Mouse (Mus musculus) liver, embryonic 16.5 days (tissue): ENCODE results near the gene Cbl. TPM values are rescaled to one million over a fixed set of nuclear protein-coding genes. Genes with fewer than 3 reads are reported as not detected.
A peak's percentile ranks its signal among the peaks of the same experiment; 100 is the strongest.

Experiments used
- ATAC-seq: fragments of 200-750 bp; cut with Nextera tagmentation; 2 replicates; pipeline ENCODE4 v1.8.0; 2017; ENCODE audit warnings: low read depth, mild to moderate bottlenecking, moderate number of reproducible peaks, moderate library complexity
- H3K27ac ChIP-seq: fragments of 300-500 bp; sonication (generic); 2 replicates; pipeline ENCODE4 v1.5.1; 2014; ENCODE audit warnings: mild to moderate bottlenecking, low read length
- H3K27me3 ChIP-seq: fragments of 300-500 bp; sonication (generic); 2 replicates; pipeline ENCODE4 v1.6.1; 2014; ENCODE audit warnings: low read depth, low read length, mixed read lengths; ENCODE audit not compliant: control insufficient read depth, insufficient read depth
- H3K36me3 ChIP-seq: fragments of 300-500 bp; sonication (generic); 2 replicates; pipeline ENCODE4 v1.6.1; 2014; ENCODE audit warnings: mild to moderate bottlenecking; ENCODE audit not compliant: control insufficient read depth, insufficient read depth
- H3K4me1 ChIP-seq: fragments of 300-500 bp; sonication (generic); 2 replicates; pipeline ENCODE4 v1.6.1; 2014; ENCODE audit warnings: low read depth, low read length, mixed read lengths; ENCODE audit not compliant: control insufficient read depth
- H3K4me2 ChIP-seq: fragments of 300-500 bp; sonication (generic); 2 replicates; pipeline ENCODE4 v1.6.1; 2014; ENCODE audit warnings: low read depth, low read length, mixed read lengths
- H3K4me3 ChIP-seq: fragments of 300-500 bp; sonication (generic); 2 replicates; pipeline ENCODE4 v1.5.1; 2014; ENCODE audit warnings: low read depth, mild to moderate bottlenecking, low read length
- H3K9ac ChIP-seq: fragments of 300-500 bp; sonication (generic); 2 replicates; pipeline ENCODE4 v1.6.1; 2014; ENCODE audit warnings: low read depth, low read length
- H3K9me3 ChIP-seq: fragments of 300-500 bp; sonication (generic); replicated peaks from 2 replicates; pipeline ENCODE4 v1.6.1; 2016; ENCODE audit warnings: low read length; ENCODE audit not compliant: control insufficient read depth
- WGBS: fragments of 180-500 bp; shearing (Covaris S2); extraction: QIAGEN DNeasy Blood & Tissue Kit; methylation state at CpG from one replicate; pipeline ENCODE4 v1.1.7; 2014; ENCODE audit not compliant: insufficient replicate concordance; 5-methylcytosine and 5-hydroxymethylcytosine counted together
- polyA plus RNA-seq: library from polyadenylated mRNA; unstranded; fragments of >200 nt; fragmentation: Nextera tagmentation; extraction: Ambion mirVana; gene quantifications from 2 replicates; pipeline ENCODE4 v1.2.1, GENCODE M21; 2015

The Cbl gene
- polyA plus RNA-seq, 1 experiment from 2014 or later = 5.0 TPM

GRCm38 (mm10) chr9:44127351-44127801 lies 106.5 kb downstream of the Cbl start:
- H3K27ac ChIP-seq = no peak overlapping the region

GRCm38 (mm10) chr9:44126746-44127145 lies 107.1 kb downstream of the Cbl start:
- Histone ChIP-seq H3K4me2 (peak overlapping the region; percentile 48), H3K4me1 (peaks cover 13% of the 10 kb centered on the region), H3K27ac (peak overlapping the region; percentile 33; the same call in 1 of the 2 replicates), H3K36me3 (no peaks in the 10 kb centered on the region), H3K27me3 (peaks cover 31% of the 10 kb centered on the region), H3K4me3 (no peak overlapping the region), H3K9ac (no peak overlapping the region), H3K9me3 (no peaks in the 10 kb centered on the region)
- no peak for ATAC-seq
- WGBS = 60% methylated on average over 3 of the region's 3 CpGs

More at GRCm38 (mm10) chr9:44127351-44127801, 106.5 kb downstream of the Cbl start:
- Histone ChIP-seq H3K4me3 (no peak overlapping the region), H3K4me1 (peaks cover 13% of the 10 kb centered on the region), H3K36me3 (no peaks in the 10 kb centered on the region), H3K4me2 (no peak overlapping the region), H3K9ac (no peak overlapping the region), H3K27me3 (peaks cover 37% of the 10 kb centered on the region), H3K9me3 (no peaks in the 10 kb centered on the region)
- 64% methylated on average over 3 of the region's 3 CpGs for WGBS
- no peak for ATAC-seq

- Histone ChIP-seq H3K4me3 (no peak overlapping the region), H3K9ac (no peak overlapping the region), H3K27ac (peak overlapping the region; percentile 33; the same call in 1 of the 2 replicates), H3K27me3 (peaks cover 21% of the 10 kb centered on the region), H3K4me2 (peak overlapping the region; percentile 48), H3K4me1 (peaks cover 11% of the 10 kb centered on the region), H3K36me3 (no peaks in the 10 kb centered on the region), H3K9me3 (no peaks in the 10 kb centered on the region)
- ATAC-seq = no peak
- WGBS = 29% methylated on average over 18 of the region's 18 CpGs
Observed at GRCm38 (mm10) chr9:44125546-44126428, 108.1 kb downstream of the Cbl start.

GRCm38 (mm10) chr9:44125026-44125425 lies 108.8 kb downstream of the Cbl start:
- WGBS = 55% methylated on average over 5 of the region's 5 CpGs
- no peaks in the 10 kb centered on the region for H3K9me3 ChIP-seq
- no peak overlapping the region for H3K27ac ChIP-seq
- H3K4me3 ChIP-seq = no peak overlapping the region
- no peak for ATAC-seq
- H3K36me3 ChIP-seq = no peaks in the 10 kb centered on the region
- H3K27me3 ChIP-seq = peaks cover 13% of the 10 kb centered on the region
- no peak overlapping the region for H3K4me2 ChIP-seq
- H3K4me1 ChIP-seq = peaks cover 6% of the 10 kb centered on the region
- no peak overlapping the region for H3K9ac ChIP-seq

- Histone ChIP-seq H3K36me3 (no peaks in the 10 kb centered on the region), H3K27me3 (peaks cover 6% of the 10 kb centered on the region), H3K4me1 (peaks cover 6% of the 10 kb centered on the region), H3K27ac (no peak overlapping the region), H3K4me2 (no peak overlapping the region), H3K9me3 (no peaks in the 10 kb centered on the region), H3K4me3 (no peak overlapping the region), H3K9ac (no peak overlapping the region)
- 59% methylated on average over 6 of the region's 6 CpGs for WGBS
- ATAC-seq = no peak
Observed at GRCm38 (mm10) chr9:44124317-44124716, 109.5 kb downstream of the Cbl start.

GRCm38 (mm10) chr9:44119948-44120465 lies 113.8 kb downstream of the Cbl start:
- Histone ChIP-seq H3K4me1 (no peaks in the 10 kb centered on the region), H3K27ac (no peak overlapping the region), H3K9me3 (no peaks in the 10 kb centered on the region), H3K36me3 (no peaks in the 10 kb centered on the region), H3K27me3 (no peaks in the 10 kb centered on the region), H3K4me2 (no peak overlapping the region), H3K9ac (no peak overlapping the region), H3K4me3 (no peak overlapping the region)
- 66% methylated on average over 8 of the region's 8 CpGs for WGBS
- ATAC-seq = no peak

GRCm38 (mm10) chr9:44119011-44119410 lies 114.8 kb downstream of the Cbl start:
- H3K9ac ChIP-seq = no peak overlapping the region
- no peak overlapping the region for H3K27ac ChIP-seq
- WGBS = 41% methylated on average over 5 of the region's 5 CpGs
- H3K27me3 ChIP-seq = no peaks in the 10 kb centered on the region
- H3K4me1 ChIP-seq = peaks cover 4% of the 10 kb centered on the region
- no peaks in the 10 kb centered on the region for H3K36me3 ChIP-seq
- H3K4me3 ChIP-seq = no peak overlapping the region
- no peak overlapping the region for H3K4me2 ChIP-seq
- no peak for ATAC-seq
- H3K9me3 ChIP-seq = no peaks in the 10 kb centered on the region

GRCm38 (mm10) chr9:44116182-44116581 lies 117.7 kb downstream of the Cbl start:
- Histone ChIP-seq H3K9me3 (no peaks in the 10 kb centered on the region), H3K27ac (no peak overlapping the region), H3K4me3 (no peak overlapping the region), H3K36me3 (no peaks in the 10 kb centered on the region), H3K9ac (no peak overlapping the region), H3K27me3 (no peaks in the 10 kb centered on the region), H3K4me2 (no peak overlapping the region), H3K4me1 (peaks cover 8% of the 10 kb centered on the region)
- ATAC-seq = no peak
- 66% methylated on average over 4 of the region's 4 CpGs for WGBS

GRCm38 (mm10) chr9:44115599-44115998 lies 118.2 kb downstream of the Cbl start:
- no peak overlapping the region for H3K4me3 ChIP-seq

More at GRCm38 (mm10) chr9:44115599-44115998, 118.2 kb downstream of the Cbl start:
- no peaks in the 10 kb centered on the region for H3K36me3 ChIP-seq
- no peak overlapping the region for H3K27ac ChIP-seq
- H3K9me3 ChIP-seq = no peaks in the 10 kb centered on the region
- no peak overlapping the region for H3K9ac ChIP-seq
- 72% methylated on average over 9 of the region's 9 CpGs for WGBS
- no peaks in the 10 kb centered on the region for H3K27me3 ChIP-seq
- ATAC-seq = no peak
- H3K4me1 ChIP-seq = peaks cover 8% of the 10 kb centered on the region
- H3K4me2 ChIP-seq = no peak overlapping the region
